Mouse (Mus musculus) neutrophil, adult 5-6 weeks (primary cell): ENCODE measurements around the gene Wnt3. TPM values are rescaled to one million over a fixed set of nuclear protein-coding genes. Genes with fewer than 3 reads are reported as not detected.

Experiments
- ATAC-seq: fragments of 151-379, 151-347 bp; 2 replicates; pipeline ENCODE4 v1.8.0; 2017; ENCODE audit warnings: mild to moderate bottlenecking, moderate TSS enrichment; ENCODE audit not compliant: insufficient number of reproducible peaks, poor library complexity, low FRiP score, severe bottlenecking; ENCODE audit errors: extremely low read depth
- total RNA-seq: library from RNA; stranded (forward); fragments of 200-1000 nt; gene quantifications from 2 replicates; pipeline ENCODE4 v1.2.3, GENCODE M21; 2017

The Wnt3 gene
- total RNA-seq, 1 experiment from 2014 or later, result not detected

DNA sequence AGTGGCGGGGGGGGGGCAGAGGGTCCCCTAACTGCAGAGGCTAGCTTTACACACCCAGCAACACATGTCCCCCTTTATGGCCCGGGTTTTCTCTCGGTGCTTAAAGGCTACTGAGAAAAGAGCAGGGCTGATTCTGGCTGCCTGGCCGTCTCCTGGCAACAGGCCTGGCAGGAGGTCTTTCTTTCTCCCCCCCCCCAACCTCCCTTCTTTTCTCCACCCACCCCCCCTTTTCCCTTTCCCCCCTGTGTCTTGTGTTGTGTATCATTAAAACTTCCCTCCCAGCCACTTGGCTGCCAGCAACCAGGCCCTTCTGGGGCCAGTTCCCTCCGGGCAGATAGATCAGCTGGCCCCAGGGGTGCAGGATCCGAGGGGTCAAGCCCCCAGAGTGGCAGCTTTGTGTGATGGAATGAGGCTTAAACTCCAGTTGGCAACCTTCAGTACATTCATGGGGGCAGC is 8.4 kb upstream of the Wnt3 start:
- no peak for ATAC-seq

DNA sequence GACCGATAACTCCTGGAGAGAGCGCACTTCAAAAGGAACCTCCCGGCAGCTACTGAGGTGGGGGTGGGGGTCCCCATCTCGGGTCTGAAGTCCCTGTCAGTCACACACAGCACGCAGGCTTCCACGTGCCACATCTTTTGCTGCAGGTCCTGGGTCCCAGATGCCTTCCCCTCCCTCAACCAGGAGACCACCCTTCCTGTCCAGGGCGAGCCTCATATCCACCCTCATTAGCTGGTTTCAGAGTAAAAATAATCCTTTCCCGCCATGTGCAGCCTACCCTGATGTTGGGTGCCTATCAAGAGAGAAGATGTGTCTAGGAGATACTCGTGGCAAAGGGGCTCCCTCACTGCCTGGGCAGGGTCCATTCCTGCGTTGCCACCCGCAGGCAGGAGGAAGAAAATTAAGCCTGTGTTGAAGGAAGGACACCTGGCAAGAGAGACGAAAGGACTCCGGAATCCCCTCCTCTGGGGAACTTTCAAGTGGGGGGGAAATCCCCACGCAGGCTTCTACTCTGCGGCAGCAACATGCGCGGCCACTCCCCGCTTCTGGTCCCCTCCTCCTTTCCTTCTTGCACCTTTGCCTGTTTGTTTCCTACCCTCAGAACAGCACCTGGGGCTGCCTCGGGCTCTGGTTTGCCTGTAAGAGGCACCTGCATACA is 2.7 kb upstream of the Wnt3 start:
- no peak for ATAC-seq

DNA sequence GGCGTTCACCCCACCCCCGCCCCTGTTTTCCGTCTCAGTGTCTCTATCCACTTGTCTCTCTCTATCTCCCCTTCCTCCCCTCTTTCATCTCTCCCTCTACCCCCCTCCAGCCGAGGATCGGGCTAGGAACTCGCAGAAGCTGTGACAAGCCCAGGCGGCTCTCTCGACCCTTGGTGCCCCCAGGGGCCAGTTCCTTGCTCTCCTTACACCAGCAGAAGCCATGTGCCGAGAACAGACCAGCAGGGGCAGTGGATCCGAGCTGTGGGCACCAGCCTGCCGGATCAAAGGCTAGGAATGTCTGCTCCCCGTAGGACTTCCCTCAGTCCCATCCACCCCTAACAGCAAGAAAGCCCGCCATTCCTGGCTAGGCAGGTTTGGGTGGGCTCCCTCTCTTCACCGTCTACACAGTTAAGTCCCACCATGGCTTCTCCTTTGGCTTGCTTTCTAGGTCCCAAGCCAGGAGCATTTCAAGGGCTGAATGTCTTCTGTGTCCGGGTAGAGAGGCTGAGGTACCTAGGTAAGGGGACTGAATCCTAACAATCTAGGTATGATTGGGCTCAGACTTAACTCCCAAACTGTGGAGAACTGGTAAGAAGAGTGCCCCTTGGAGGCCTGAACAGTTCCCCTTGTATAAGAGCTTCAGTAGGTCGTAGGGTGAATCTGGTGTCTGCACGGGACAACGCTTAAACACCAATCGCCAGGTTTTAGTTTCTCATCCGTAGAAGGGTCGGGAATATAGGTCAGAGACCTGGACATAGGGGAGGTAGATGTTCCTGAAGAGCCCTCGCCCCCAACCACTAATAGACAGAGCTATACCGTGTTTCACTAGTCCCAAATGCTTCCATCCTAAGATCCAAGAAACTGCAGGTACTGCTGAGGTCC is 1.2 kb upstream of the Wnt3 start:
- ATAC-seq, result no peak

DNA sequence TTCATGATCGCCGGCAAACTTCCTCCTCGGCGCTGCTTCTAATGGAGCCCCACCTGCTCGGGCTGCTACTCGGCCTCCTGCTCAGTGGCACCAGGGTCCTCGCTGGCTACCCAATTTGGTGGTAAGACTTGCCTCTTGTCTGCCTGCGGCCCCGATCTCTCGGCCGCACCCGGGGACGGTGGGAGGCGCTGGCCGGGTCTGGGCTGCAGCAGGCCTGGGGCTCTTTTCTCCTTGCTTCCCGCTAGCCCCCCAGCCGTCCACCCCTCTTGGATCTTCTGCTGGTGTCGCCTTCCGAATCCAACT is 229 bp downstream of the Wnt3 start:
- no peak for ATAC-seq

DNA sequence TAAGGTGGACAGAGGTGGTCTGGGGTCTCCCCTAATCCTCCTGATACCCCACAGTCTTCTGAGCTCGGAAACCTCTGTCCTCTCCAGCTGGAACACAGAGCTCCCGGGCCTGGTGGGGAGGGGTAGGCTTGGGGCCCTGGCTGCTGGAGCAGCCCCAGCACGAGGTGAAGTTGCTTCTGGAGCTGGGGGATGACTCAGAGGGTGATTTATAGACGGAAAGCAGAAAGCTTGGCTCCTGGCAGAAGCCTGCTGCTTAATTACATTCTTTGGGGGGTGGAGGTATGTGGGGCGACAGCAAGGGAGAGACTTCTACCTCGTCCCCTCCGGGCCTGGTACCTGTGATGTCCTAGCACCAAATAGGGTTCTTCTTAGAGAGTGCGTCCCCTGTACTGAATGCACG is 6.2 kb downstream of the Wnt3 start:
- ATAC-seq, result no peak

DNA sequence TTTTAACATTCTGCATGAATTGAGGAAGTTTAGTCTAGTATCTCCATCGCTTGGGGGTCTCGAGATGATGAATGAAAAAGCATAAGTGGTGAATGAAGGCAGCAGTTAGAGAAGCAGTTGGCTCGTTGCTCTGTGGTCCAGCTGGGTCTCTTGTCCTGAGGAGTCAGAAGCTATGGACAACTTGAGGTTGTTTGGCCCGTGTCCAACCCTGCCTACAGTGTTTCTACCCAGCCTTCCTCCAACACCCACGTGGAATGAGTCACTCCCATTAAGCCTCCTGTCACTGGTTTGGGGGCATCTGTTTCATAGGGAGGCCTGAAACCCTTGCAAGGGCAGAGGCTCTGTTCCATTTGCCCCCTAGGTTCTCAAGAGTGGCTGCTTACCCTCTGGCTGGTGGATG is 16.0 kb downstream of the Wnt3 start:
- ATAC-seq, result no peak

DNA sequence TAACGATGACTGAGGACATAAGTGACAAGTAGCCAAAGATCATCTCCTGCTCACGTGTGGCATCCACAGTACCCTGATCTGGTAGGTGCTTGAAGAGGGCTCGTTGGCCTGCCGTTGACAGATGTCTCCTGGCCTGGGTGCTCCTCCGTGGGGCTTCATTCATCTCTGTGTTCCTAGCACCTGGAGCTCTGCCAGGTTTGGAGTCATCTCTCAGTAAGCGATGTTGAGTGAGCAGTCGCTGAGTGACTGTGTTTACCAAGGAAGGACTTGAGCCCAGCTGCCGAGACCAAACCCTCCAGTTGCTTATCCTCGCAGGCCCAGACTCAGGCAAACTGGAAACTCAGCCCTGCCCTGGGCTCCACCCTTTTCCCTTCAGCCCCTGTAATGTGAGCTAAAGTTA is 27.2 kb downstream of the Wnt3 start:
- ATAC-seq, result no peak

DNA sequence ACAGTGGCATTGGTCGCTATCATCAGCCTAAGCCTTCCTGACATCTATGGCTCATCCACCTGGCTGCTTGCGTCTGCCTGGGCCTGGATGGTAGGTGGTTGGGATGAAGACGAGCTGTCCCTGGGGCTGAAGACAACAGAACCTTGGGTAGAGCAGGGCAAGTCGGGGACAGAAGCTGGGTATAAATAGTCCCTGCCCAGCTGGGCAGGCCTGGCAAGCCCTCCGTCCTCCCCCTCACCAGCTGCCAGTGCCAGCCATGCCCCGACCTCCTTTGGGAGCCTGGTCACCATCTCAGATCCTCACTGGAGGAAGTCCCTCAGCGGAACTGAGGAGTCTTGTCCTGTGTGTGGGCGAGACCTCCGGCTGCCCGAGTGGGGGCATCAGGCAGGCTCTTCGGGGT is 30.2 kb downstream of the Wnt3 start:
- ATAC-seq, result no peak

DNA sequence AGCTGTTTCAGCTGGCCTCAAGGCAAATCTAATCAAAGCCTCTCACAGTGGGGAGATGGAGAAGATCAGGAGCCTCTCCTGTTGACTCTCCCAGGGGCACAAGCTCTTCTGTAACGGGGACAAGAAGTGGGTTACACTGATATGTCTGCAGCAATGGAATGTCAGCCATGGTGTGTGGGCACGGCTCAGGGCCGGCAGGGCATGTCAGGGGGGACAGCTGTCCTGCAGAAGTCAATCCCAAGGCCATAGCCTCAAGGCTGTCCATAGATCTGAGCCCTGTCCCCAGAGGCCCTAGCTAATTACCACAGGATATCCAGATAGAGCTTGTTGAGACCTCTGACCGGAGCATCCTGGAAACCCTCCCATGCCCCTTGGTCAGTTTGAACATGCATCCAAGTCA is 30.9 kb downstream of the Wnt3 start:
- no peak for ATAC-seq

DNA sequence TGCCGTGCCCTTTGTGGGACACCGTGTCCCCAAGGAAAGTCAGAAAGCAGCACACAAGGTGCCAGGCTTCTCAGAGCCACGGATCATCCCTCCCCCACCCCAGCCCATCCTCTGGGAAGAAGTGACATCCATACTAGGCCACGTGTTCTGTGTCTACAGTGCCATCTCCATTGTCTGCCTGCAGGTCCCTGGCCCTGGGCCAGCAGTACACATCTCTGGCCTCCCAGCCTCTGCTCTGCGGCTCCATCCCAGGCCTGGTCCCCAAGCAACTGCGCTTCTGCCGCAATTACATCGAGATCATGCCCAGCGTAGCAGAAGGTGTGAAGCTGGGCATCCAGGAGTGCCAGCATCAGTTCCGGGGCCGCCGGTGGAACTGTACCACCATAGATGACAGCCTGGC is 34.0 kb downstream of the Wnt3 start:
- no peak for ATAC-seq

DNA sequence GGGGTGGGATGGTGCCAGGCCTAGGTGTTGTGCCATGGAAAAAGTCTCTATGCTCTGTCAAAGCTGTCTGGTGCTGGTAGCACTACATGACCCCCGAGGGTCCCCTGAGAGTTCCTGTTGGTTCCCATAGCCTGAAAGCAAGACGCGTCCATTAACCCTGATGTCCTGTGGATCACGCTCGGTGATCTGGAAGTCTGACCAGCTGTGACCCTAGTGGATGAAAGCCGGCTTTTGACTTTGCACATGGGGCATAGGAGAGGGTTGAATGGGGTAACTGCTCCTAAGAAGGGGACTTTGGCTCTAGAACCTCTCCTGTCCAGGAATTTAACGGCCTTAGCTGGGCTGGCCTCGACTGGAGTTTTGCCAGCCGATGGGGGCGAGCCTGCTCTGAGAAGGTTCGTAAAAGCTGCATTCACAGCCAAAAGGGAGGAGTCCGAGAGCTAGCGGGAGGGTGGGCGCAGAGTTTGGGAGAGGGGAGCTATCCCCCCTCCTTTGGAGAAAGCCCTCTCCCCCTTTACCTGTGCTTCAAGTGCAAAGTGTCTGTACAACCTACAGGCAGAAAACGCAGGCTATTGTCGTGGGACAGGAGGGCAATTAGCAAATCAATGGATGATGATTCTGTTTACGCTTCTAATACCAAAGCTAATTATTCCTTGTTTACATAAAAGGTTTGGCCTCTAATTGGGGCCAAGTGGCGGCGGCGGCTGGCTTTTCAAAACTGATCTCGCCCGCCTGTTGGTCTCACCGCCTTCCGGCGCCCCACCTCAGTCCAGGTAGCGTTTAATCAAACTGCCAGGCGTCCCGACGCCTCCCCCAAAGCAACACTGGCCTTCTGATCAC is 35.0 kb downstream of the Wnt3 start:
- no peak for ATAC-seq

DNA sequence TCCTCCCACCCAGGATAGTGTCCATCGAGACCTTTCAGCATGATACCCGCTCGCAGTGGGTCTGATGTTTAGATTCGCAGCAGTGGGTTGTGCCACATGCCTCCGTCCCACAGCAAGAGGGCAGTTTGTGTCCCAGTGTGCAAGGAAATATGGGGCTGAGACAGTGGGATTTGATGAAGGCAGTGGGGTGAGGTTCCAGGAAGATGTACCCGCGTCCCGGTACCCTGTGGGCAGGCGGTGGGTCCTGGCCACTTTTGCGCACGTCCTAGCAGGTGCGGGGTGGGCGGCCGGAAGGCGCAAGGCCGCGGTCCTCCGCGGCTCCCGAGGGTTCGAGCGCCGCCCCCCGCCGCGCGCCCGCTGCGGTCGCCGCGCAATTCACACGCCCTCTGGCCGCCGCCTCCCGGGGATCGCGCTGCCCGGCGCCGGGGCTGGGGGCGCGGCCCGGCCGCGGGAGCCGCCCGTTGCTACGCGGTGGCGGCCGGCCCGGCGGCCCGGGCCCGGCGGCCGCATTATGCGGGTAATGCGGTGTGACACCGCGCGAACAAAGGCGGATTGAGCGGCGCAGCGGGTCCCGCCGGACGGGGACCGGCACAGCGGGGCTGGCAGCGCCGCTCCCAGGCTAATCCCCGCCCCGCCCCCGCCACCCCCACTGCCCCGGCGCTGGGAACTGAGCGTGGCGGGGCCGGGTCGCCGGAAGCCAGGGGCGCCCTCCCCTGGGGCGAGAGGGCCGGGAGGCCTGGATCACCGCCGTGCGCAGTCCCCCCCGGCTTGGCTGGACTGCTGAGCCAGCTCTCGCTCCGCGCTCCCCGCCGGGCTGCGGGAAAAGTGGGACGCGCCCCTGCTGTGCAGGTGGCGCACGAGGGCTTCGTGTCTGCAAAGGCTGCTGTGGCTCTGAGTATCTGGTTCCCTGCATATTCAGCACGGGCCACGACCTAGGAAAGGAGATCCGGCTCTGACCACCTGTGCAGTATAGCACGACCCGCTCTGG is 36.0 kb downstream of the Wnt3 start:
- no peak for ATAC-seq

DNA sequence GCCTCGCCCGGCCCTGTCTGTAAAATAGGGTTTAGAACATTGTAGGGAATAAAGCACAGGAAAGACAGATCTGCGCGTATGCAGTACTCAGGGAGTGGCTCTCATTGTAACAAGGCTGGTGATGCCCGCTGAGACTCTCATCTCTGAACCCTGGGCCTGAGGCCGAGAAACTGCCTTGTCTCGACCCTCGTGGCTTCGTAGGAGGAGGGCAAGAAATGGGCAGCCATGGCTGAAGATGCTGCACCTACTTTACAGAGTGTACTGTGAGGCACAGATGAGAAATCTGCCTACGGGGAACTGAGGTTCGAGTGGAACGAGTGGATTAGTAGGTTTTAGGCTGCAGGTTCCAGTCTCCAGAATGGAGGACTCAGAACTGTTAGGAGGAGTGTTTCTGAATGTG is 36.7 kb downstream of the Wnt3 start:
- no peak for ATAC-seq

DNA sequence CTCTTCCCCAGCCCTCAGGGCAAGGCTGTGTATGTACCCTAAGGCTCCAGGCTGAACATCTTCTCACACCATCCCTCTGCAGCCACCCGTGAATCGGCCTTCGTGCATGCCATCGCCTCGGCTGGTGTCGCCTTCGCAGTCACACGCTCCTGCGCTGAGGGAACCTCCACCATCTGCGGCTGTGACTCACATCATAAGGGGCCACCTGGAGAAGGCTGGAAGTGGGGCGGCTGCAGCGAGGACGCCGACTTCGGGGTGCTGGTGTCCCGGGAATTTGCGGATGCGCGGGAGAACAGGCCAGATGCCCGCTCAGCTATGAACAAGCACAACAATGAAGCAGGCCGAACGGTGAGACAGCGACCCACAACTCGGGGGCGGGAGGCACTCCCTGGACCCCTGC is 37.3 kb downstream of the Wnt3 start:
- ATAC-seq, result no peak

DNA sequence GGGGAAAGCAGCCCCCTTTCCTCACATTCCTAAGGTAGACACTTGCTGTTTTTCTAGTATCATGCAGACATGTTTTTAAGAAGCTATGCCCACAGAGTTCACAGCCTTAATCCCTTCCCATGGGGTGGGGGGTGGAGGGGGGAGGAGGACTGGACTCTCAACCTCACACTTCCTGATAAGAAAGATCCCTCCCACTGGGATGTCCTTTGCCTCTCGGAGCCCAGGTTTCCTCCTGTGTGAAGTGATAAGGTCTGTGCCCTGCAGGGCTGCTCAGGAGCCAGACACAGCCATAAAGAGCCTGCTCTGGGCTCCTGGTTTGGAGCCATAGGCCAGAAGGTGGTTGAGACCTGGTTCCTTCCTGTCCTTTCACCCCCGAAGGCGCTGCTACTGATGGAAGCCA is 40.9 kb downstream of the Wnt3 start:
- no peak for ATAC-seq

DNA sequence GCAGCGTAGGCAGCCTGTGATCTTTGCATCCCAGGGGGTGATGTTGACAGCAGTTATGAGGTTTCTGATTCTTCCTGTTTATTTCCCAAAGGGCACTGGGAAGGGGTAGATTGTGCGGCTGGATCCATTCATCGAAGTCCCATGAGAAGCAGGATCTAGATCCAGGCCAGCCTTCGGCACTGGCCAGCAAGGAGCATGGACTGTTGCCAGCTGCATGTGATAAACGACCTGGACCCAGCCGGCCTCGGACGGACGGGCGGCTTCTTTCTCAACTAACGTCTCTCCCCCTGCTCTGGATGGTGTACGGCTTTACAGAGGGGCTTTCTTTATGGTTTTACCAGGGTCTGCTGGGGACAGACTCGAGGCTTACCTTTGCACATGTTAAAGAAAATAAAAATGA is 42.0 kb downstream of the Wnt3 start:
- no peak for ATAC-seq

DNA sequence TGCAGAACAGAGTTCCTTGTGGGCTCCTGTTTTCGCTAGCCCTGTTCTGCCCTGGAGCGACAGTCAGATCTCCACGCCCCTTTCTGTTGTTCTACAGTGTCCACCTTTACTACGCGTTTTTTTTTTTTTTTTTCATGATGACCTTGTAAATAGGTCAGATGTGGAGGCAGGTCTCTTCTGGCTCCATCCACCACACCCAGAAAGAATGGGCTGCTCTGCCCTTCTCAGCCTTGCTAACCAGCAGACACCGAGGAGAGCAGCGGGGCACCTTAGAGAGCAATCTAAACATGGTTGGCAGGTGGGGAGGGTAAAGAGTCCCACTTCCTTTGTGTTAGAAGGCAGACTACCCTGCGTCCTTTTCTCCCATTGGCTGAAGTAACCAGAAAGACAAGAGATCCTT is 42.8 kb downstream of the Wnt3 start:
- ATAC-seq, result no peak

DNA sequence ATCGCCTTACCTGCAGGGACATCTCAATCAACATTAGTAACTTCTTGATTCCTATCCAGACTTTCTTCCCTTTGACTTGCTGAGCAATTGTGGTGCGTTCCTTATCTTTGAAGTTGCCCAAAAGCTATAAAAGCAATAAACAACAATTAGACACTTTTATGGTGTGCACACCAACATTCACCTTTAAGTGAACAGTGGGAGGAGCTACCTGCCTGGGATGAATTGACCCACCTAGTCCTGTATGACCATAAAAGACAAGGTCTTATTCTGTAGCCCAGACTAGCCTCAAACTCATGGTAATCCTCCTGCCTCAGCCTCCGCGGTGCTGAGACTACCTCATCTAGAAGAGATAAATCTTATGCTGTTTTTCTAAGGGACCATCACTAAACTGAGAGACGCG is 53.3 kb downstream of the Wnt3 start:
- no peak for ATAC-seq

DNA sequence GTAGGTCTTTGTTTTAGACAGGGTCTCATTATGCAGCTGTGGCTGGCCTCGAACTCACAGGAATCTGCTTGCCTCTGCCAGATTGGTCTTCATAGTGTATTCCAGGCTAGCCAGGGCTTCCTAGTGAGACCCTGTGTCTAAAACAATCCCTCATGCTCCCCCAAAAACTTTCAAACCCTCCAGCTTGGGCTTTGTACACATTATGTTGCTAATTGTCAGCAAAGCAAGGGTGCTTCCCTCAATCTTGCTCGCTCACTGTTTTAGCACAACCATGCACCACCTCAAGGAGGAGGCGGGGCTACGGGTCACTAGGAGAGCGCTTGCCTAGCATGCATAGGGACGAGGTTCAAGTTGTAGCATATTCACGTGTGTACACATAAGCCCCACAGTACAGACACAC is 54.9 kb downstream of the Wnt3 start:
- ATAC-seq, result no peak
